Mouse (Mus musculus): ENCODE results near the gene Grpr. TPM values are rescaled to one million over a fixed set of nuclear protein-coding genes. Genes with fewer than 3 reads are reported as not detected.

Gene Grpr
- 1.9 and 2.0 TPM in 2 replicates for polyA plus RNA-seq (2014; fragmentation: Nextera tagmentation; extraction: Ambion mirVana)

DNA sequence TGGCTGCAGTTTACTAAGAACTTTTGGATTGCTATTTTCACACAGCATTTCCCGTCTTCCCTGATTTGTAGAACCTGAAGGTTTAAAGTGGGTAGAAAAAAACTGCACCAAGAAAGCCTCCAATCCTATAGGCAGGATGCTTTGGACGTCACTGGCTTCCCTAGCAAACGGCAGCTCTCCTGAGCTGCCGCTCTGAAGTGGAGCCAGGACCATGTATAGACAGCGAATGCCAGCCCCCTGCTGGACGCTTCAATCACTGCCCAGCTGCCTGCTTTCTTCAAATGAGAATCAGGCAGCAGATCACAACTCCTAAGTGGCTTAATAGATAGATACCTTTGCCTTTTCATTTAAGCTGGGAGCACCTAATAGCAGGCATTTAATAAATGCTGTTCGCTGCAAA is at the start of gene Grpr:
TSS of gene Grpr (minus strand) at position 12 of the 400 bp plus-strand sequence.
- no peak within 1 kb of the TSS for H3K9ac ChIP-seq
- WGBS, result 21% methylated on average over 7 of the region's 7 CpGs
- no peaks in the 10 kb centered on the region for H3K36me3 ChIP-seq (replicated peaks; ENCODE audit: control insufficient read depth, insufficient read depth)
- H3K27me3 ChIP-seq (ENCODE audit: control insufficient read depth, insufficient read depth, low read length), result peaks cover 26% of the 10 kb centered on the region
- peak; percentile 91 for ATAC-seq (ENCODE audit: low FRiP score)
- no peaks in the 10 kb centered on the region for H3K9me3 ChIP-seq (ENCODE audit: control insufficient read depth, low read length)
- no peaks in the 10 kb centered on the region for H3K4me1 ChIP-seq (replicated peaks; ENCODE audit: control insufficient read depth, insufficient read depth, low read length)
- no peak within 1 kb of the TSS for H3K4me3 ChIP-seq (replicated peaks; ENCODE audit: low read length)
- H3K4me2 ChIP-seq (replicated peaks), result no peak within 1 kb of the TSS
- peak; percentile 72 for DNase-seq (ENCODE audit: low spot score)
- H3K27ac ChIP-seq, result no peak within 1 kb of the TSS

DNA sequence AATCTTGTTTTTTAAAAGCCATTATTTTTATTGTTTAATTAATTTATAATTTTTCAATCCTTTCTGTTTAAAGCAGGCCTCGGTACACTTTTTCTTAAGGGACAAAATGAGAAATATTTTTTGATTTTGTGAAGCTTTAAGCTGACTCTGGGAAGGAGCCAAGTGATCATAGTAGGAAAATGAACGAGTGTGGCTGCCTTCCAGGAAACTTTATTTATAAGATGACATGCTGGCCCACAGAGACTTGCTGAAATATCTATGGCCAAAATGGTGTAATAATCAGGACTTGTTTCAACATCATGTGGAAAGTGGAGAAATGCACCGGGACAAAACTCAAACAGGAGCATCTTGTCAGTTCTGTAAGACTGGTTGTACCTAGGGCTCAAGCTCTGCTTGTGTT is 11.0 kb upstream of the Grpr start:
- Histone ChIP-seq H3K27ac (no peak overlapping the region), H3K36me3 (replicated peaks; ENCODE audit: control insufficient read depth, insufficient read depth) (no peaks in the 10 kb centered on the region), H3K4me2 (replicated peaks) (no peak overlapping the region), H3K27me3 (ENCODE audit: control insufficient read depth, insufficient read depth, low read length) (0 out of 2 replicates have a peak, but pooled peaks cover 4% of the 10 kb centered on the region), H3K4me3 (replicated peaks; ENCODE audit: low read length) (no peak overlapping the region), H3K9ac (no peak overlapping the region), H3K4me1 (replicated peaks; ENCODE audit: control insufficient read depth, insufficient read depth, low read length) (no peaks in the 10 kb centered on the region), H3K9me3 (ENCODE audit: control insufficient read depth, low read length) (no peaks in the 10 kb centered on the region)
- ATAC-seq (ENCODE audit: low FRiP score) (no peak), DNase-seq (ENCODE audit: low spot score) (no peak)
- WGBS, result 82% methylated on average over 3 of the region's 3 CpGs

DNA sequence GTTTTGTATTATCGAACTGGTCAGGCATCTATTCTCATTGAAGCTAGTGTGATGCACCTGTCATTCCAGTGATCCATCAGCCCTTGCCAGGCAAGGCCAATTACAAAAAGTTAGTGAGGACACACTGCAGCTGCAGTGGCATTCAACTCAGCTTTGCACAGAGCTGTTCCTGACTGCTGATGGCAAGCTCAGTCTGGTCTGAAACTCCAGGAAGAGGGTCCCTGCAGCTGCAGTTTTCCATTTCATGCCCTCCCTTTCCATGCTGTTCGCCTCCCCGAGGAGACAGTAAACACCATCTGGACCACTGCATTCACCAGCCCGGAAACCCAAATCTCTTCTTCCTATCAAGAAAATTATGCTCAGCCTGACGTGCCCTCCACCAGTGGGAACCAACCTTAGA is 2.4 kb downstream of the Grpr start:
- ATAC-seq (ENCODE audit: low FRiP score) (no peak), DNase-seq (ENCODE audit: low spot score) (no peak)
- no peaks in the 10 kb centered on the region for H3K9me3 ChIP-seq (ENCODE audit: control insufficient read depth, low read length)
- no peak overlapping the region for H3K4me2 ChIP-seq (replicated peaks)
- no peak overlapping the region for H3K27ac ChIP-seq
- no peaks in the 10 kb centered on the region for H3K36me3 ChIP-seq (replicated peaks; ENCODE audit: control insufficient read depth, insufficient read depth)
- H3K27me3 ChIP-seq (ENCODE audit: control insufficient read depth, insufficient read depth, low read length), result peaks cover 30% of the 10 kb centered on the region
- no peaks in the 10 kb centered on the region for H3K4me1 ChIP-seq (replicated peaks; ENCODE audit: control insufficient read depth, insufficient read depth, low read length)
- WGBS, result 76% methylated on average over 5 of the region's 5 CpGs
- no peak overlapping the region for H3K4me3 ChIP-seq (replicated peaks; ENCODE audit: low read length)
- H3K9ac ChIP-seq, result no peak overlapping the region

DNA sequence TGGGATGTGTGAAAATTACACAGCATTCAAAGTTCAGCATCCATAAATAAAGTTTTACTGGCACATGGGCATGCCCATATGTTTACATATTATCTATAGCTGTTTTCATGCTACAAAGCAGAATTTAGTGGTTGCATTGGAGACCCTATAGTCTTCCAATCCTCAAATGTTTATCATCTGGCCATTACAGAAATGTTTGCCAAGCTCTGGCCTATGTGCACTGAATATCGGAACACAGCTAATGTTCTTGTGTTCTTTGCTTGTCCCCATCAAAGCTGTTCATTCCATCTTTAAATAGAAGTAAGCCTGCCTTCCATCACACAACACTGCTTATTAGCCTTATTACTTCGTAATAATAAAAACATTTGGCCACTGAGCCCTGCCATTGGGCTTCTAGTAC is 16.6 kb downstream of the Grpr start:
- Histone ChIP-seq H3K4me1 (replicated peaks; ENCODE audit: control insufficient read depth, insufficient read depth, low read length) (no peaks in the 10 kb centered on the region), H3K4me3 (replicated peaks; ENCODE audit: low read length) (no peak overlapping the region), H3K9me3 (ENCODE audit: control insufficient read depth, low read length) (no peaks in the 10 kb centered on the region), H3K27ac (no peak overlapping the region), H3K27me3 (ENCODE audit: control insufficient read depth, insufficient read depth, low read length) (peaks cover 14% of the 10 kb centered on the region), H3K4me2 (replicated peaks) (no peak overlapping the region), H3K9ac (no peak overlapping the region), H3K36me3 (replicated peaks; ENCODE audit: control insufficient read depth, insufficient read depth) (no peaks in the 10 kb centered on the region)
- 85% methylated on average over 2 of the region's 2 CpGs for WGBS
- DNase-seq (ENCODE audit: low spot score), result no peak
- no peak for ATAC-seq (ENCODE audit: low FRiP score)

DNA sequence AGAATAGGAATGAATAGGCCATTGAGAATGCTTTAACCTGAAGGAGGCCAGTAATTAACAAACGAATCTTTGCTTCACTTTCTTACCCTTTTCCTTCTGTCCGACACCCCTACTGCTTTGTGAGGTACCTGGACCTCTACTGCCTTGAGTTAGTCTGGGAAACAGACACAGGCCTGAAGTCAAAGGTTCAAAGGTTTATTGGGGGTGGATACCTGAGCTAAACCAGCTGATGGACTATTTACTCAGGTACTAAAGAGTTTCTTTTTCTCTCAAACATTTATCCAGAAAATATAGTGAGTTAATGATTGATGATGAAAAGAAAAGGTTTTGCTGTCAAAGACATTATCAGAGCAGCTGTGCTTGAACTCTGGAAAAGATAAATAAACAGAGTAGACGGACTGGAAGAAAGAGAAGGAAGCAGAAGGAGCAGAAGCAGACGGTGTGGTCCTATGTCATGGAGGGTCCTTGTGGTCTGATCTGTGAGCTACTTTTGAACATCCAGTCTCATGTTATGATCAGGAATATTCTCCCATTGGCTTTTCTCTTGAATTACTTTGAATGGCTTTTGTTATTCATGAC is 30.4 kb downstream of the Grpr start:
- Histone ChIP-seq H3K9ac (no peak overlapping the region), H3K4me3 (replicated peaks; ENCODE audit: low read length) (no peak overlapping the region), H3K36me3 (replicated peaks; ENCODE audit: control insufficient read depth, insufficient read depth) (no peaks in the 10 kb centered on the region), H3K4me1 (replicated peaks; ENCODE audit: control insufficient read depth, insufficient read depth, low read length) (no peaks in the 10 kb centered on the region), H3K27me3 (ENCODE audit: control insufficient read depth, insufficient read depth, low read length) (peaks cover 20% of the 10 kb centered on the region), H3K27ac (no peak overlapping the region), H3K9me3 (ENCODE audit: control insufficient read depth, low read length) (no peaks in the 10 kb centered on the region), H3K4me2 (replicated peaks) (no peak overlapping the region)
- no peak for ATAC-seq (ENCODE audit: low FRiP score)
- 86% methylated on average over 4 of the region's 4 CpGs for WGBS
- no peak for DNase-seq (ENCODE audit: low spot score)

DNA sequence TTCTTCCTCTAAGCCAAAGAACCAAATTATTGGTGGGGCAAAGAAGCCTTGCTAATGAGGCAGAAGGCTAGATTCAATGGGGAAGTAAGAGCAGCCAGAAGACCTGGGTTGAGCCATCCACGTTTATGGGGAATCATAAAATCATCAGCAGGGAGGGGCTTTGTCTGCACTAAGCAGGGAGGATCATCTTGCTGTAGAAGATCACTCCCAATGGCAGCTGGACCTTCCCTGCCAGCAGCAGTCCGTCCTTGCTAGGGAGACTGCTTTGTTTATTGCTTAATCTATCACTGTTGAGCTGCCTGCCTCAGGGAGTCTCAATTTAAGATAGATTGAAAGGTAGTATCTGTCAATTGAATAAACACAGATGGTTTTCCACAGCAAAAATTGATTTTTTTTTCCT is 37.7 kb downstream of the Grpr start:
- ATAC-seq (ENCODE audit: low FRiP score), result no peak
- Histone ChIP-seq H3K4me2 (replicated peaks) (no peak overlapping the region), H3K9ac (no peak overlapping the region), H3K4me1 (replicated peaks; ENCODE audit: control insufficient read depth, insufficient read depth, low read length) (no peaks in the 10 kb centered on the region), H3K27me3 (ENCODE audit: control insufficient read depth, insufficient read depth, low read length) (peaks cover 16% of the 10 kb centered on the region), H3K36me3 (replicated peaks; ENCODE audit: control insufficient read depth, insufficient read depth) (no peaks in the 10 kb centered on the region), H3K27ac (no peak overlapping the region), H3K4me3 (replicated peaks; ENCODE audit: low read length) (no peak overlapping the region), H3K9me3 (ENCODE audit: control insufficient read depth, low read length) (no peaks in the 10 kb centered on the region)
- DNase-seq (ENCODE audit: low spot score), result no peak
- WGBS, result 41% methylated on average over 2 of the region's 2 CpGs

DNA sequence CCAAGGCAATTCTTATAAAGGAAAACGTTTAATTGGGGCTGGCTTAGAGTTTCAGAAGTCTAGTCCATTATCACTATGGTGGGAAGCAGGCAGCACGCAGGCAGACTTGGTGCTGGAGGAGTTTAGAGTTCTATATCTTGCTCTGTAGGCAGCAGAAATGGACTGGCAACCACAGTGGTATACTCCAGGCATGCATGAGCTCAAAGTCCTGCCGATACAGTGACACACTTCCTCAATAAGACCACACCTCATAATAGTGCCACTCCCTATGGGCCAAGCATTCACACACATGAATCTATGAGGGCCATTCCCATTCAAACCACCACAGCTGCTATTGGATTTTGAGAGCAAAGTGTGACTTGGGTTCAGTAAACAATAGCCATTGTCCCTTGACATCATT is 47.4 kb downstream of the Grpr start:
- H3K27ac ChIP-seq, result no peak overlapping the region
- no peak overlapping the region for H3K9ac ChIP-seq
- no peaks in the 10 kb centered on the region for H3K9me3 ChIP-seq (ENCODE audit: control insufficient read depth, low read length)
- no peaks in the 10 kb centered on the region for H3K27me3 ChIP-seq (ENCODE audit: control insufficient read depth, insufficient read depth, low read length)
- no peaks in the 10 kb centered on the region for H3K4me1 ChIP-seq (replicated peaks; ENCODE audit: control insufficient read depth, insufficient read depth, low read length)
- ATAC-seq (ENCODE audit: low FRiP score) (no peak), DNase-seq (ENCODE audit: low spot score) (no peak)
- no peak overlapping the region for H3K4me3 ChIP-seq (replicated peaks; ENCODE audit: low read length)
- no peaks in the 10 kb centered on the region for H3K36me3 ChIP-seq (replicated peaks; ENCODE audit: control insufficient read depth, insufficient read depth)
- WGBS, result 74% methylated on average over 3 of the region's 3 CpGs
- H3K4me2 ChIP-seq (replicated peaks), result no peak overlapping the region

Other genes with a start within 250 kb of the Grpr start
- gene Rnf138rt1, start 211.7 kb upstream of the Grpr start, polyA plus RNA-seq (2014; fragmentation: Nextera tagmentation; extraction: Ambion mirVana), result 4.9 and 5.0 TPM in 2 replicates

Data from hindbrain, embryonic 14.5 days (tissue).